Mouse (Mus musculus): Measurements from ENCODE around the gene Sdk1.

DNA sequence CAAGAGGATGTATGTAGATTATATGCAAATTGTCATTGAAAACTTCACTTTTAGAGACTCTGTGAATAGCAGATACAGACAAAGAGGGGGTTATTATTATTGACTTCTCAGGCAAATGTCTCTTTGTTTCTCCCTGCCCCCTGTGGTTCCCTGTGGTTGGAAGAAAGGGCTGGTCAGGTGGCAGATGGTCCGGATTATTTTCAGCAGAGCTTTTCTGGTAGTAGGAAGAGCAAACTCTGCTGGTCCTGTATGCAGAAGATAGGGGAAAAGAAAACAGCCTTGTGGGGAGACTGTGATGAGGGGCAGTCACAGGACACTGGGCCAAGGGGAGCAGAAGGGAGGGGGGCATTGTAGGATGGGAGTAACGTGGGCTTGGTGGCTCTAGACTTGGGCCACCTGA lies 147.2 kb downstream of the Sdk1 start:
- TF ChIP-seq CTCF (IDR thresholded peaks at IDR 0.05; ENCODE audit: low read depth, low read length) (no peak), POLR2A (IDR thresholded peaks at IDR 0.05; ENCODE audit: borderline replicate concordance, low read depth, low read length) (no peak)

Data from bone marrow macrophage, adult 2 months (primary cell).